Mouse (Mus musculus) gastrocnemius, postnatal 25 days (tissue): ENCODE data around the gene Chmp6. TPM values are rescaled to one million over a fixed set of nuclear protein-coding genes. Genes with fewer than 3 reads are reported as not detected.

Experiments used
- DNase-seq: peaks from one replicate; pipeline ENCODE4 v3.0.0; 2022
- total RNA-seq, 2 experiments: library from RNA; stranded (reverse); gene quantifications; 1 replicate in 1 of 2; 2 replicates in 1 of 2; pipeline ENCODE4 v1.2.3; 2021

Chmp6 gene
- total RNA-seq, 2 experiments from 2014 or later, result 25.6 to 28.2 TPM

DNA sequence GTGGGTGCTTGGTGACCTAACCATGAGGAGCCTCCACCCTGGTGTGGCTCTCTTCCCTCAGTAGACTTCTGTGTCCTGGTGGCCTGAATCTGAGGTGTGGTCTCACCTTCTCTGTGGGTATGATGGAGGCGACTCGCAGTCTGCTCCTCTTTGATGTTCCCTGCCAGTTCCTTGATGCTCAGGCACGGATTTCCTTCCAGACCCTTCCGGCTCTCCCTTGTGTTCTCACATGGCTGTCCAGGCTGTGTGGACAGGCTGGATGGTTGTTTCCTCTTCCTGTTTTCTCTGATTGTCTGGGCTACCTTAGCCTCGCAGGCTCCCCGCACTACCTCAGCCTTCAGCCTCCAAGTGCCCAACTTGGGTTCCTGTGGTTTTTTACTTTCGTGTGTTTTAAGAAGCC, 45.6 kb downstream of the Chmp6 start:
- no peak for DNase-seq

DNA sequence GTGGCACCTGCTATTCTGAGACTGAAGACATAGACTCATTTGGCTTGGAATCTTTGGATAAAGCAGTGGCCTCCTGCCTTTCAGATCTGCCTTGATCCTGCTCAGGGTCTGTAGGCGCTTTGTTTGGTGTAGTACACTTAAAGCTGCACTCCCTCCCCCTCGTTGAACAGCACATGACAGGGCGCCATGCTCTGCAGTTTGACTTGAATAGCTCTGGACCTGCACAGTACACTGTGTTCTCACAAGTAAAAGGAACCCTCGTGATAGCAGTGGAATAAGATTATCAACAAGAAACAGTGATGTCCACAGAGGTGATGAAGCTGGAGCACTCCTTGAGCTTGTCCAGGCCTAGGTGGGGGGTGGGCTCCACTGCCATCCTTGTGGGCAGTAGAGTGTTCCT, 46.5 kb downstream of the Chmp6 start:
- DNase-seq, result no peak

DNA sequence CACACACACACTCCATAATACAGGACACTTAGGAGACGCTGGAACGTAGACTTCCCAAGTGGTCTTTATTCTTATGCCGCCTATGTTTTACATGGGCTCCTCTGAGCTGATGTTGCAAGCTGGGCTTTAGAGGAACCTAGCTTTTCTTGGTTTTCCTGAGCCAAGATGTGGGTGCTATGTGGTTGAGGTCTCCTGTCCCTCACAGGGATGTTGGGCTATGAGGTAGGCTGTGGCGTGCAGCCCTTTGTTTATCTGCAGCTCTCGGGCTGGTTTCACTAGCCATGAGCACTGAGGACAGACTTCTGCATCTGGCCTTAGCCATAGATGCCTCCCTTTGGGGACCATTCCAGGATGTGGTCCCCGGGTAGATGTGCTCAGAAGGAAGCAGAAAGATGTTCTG, 47.4 kb downstream of the Chmp6 start:
- no peak for DNase-seq

DNA sequence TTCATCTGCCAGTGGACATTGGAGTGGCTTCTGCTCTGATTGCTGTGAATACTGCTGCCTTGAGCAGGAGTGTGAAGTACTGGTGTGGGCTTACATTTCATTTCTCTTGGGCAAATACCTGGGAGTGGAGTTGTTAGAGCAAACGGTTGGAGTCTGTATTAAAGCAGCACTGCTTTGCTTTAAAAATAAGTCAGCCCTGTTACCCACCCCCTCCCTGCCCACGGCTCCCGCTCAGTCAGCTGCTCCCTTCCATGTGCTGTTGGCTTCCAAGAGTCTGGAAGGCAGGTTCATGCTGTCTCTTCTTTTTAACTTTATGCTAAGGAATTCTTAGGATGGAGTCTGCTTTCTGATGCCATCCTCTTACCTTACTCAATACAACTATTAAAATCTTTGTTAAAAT, 48.3 kb downstream of the Chmp6 start:
- DNase-seq, result no peak

DNA sequence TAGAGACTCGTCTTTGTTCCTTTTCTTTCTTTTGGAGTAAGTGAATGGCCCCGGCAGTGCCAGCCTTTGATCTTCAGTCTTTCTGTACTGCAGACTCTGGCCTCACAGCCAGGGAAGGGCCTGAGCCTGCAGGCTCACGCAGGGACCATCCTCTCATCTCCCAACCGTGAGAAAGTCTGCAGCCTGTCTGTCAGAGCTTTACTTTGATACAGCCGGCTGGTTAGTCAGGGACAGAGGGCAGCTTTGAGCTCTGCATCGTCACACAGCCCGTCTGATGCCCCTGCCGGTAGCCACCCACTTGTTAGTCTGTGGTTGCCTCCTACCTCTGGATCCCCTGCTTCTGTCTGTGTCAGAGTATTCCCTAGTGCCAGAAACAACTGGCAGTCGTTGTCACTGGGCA, 51.8 kb downstream of the Chmp6 start:
- DNase-seq, result no peak

DNA sequence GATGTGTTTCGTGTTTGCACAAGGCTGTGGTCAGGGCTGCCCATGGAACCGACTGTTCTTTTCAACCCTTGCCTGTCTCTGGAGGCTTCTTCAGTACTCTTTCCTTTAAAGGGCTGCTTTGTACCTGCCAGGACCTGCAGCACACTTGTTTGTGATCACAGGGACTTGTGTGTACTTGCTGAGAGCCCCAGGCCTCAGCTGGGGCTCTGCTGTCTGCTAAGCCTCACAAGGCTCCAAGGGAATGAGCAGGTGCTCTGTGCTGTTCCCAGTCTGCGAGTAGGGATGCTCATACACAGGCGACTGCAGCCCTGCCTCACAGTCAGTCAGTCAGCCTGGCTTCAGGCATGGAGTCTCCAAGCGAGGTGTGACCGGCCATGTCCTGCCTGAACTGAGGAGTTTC, 53.1 kb downstream of the Chmp6 start:
- no peak for DNase-seq

DNA sequence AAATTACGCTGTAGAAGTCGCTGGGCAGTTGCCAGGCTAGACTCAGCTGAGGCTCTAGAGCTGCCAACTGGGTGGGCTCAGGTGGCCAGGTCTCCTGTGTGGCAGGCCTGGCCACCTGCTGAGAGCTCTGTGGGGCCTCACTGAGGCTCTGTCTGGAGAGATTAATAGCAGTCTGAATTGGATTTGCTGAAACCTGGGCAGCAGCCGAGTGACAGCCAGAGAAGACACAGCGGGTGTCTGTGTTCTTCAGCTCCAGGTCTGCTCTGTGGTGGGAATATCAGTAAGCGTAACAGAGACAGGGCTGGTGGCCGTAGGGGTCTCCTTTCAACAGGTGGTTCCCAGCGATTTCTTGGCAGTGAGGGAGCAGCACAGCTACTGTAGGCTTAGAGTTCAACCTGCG, 54.2 kb downstream of the Chmp6 start:
- no peak for DNase-seq

DNA sequence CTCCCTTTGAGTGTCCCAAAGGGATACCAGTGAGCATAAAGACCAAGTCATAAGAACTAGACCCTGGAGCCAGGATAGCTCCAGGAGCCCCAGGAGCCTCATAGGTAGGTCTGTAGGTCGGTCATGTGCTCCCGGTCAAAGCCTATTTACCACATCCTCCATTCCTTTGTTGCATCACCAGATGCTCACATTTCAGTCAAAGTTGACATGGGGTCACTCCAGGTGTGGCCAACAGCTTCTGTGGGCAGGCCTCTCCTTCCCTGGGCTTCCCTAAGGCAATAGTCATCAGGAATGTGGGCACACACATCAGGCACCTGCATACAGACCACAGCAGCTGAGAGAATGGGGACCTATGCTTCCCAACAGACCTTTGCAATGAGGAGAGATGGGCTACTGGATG, 54.7 kb downstream of the Chmp6 start:
- DNase-seq, result no peak

Other genes starting within 250 kb of the Chmp6 start
- gene Baiap2, start 29.3 kb downstream of the Chmp6 start, total RNA-seq, result 1 to 10 TPM; 2.2 to 3.4 TPM
- 1 to 10 TPM; 4.8 to 4.9 TPM for gene Aatk, start 133.7 kb downstream of the Chmp6 start, total RNA-seq
- 1 to 10 TPM; 5.1 to 7.2 TPM for gene Cep131, start 173.4 kb downstream of the Chmp6 start, total RNA-seq
- gene Tepsin, start 185.3 kb downstream of the Chmp6 start, total RNA-seq, result 1 to 10 TPM; 5.2 to 5.5 TPM
- gene Ndufaf8, start 185.5 kb downstream of the Chmp6 start, total RNA-seq, result 10 to 100 TPM; 30.9 to 39.5 TPM
- gene Slc38a10, start 237.9 kb downstream of the Chmp6 start, total RNA-seq, result 10 to 100 TPM; 43.8 to 57.6 TPM